Mouse (Mus musculus): ENCODE results near the gene Fasn.
"Not testable (repeated sequence)": the region's sequence is repeated elsewhere in the genome, so short reads cannot be mapped to it uniquely, and the experiment has no call there.

Fasn gene

GRCm38 (mm10) chr11:120823956-120824786 lies at the start of gene Fasn:
Fasn (minus strand) TSS chr11:120824547.
- DNase-seq (ENCODE audit: low read depth in 2 of 2, low spot score in 2 of 2) = peak; percentile 90 to 92

- no peak for DNase-seq (ENCODE audit: low read depth in 2 of 2, low spot score in 2 of 2)
These were observed 48.9 kb upstream of the Fasn start for GRCm38 (mm10) chr11:120873206-120873605.

- no peak for DNase-seq (ENCODE audit: low read depth in 2 of 2, low spot score in 2 of 2)
These were observed 47.2 kb upstream of the Fasn start for GRCm38 (mm10) chr11:120871521-120871920.

- no peak for DNase-seq (ENCODE audit: low read depth in 2 of 2, low spot score in 2 of 2)
These were observed 41.5 kb upstream of the Fasn start for GRCm38 (mm10) chr11:120865816-120866215.

- no peak for DNase-seq (ENCODE audit: low read depth in 2 of 2, low spot score in 2 of 2)
These were observed 38.5 kb upstream of the Fasn start for GRCm38 (mm10) chr11:120862819-120863218.

- not testable (repeated sequence) for DNase-seq (ENCODE audit: low read depth in 2 of 2, low spot score in 2 of 2)
These were observed 31.6 kb upstream of the Fasn start for GRCm38 (mm10) chr11:120855938-120856337.

GRCm38 (mm10) chr11:120853788-120854187 lies 29.4 kb upstream of the Fasn start:
- no peak for DNase-seq (ENCODE audit: low read depth in 2 of 2, low spot score in 2 of 2)

GRCm38 (mm10) chr11:120853158-120853557 lies 28.8 kb upstream of the Fasn start:
- no peak for DNase-seq (ENCODE audit: low read depth in 2 of 2, low spot score in 2 of 2)

GRCm38 (mm10) chr11:120852083-120852935 lies 28.0 kb upstream of the Fasn start:
- no peak for DNase-seq (ENCODE audit: low read depth in 2 of 2, low spot score in 2 of 2)

- DNase-seq (ENCODE audit: low read depth in 2 of 2, low spot score in 2 of 2) = no peak
These were observed 27.2 kb upstream of the Fasn start for GRCm38 (mm10) chr11:120851582-120851981.

- DNase-seq (ENCODE audit: low read depth in 2 of 2, low spot score in 2 of 2) = no peak
These were observed 26.8 kb upstream of the Fasn start for GRCm38 (mm10) chr11:120851132-120851531.

- DNase-seq (ENCODE audit: low read depth in 2 of 2, low spot score in 2 of 2) = no peak
These were observed 26.1 kb upstream of the Fasn start for GRCm38 (mm10) chr11:120850331-120851030.

GRCm38 (mm10) chr11:120846725-120847475 lies 22.6 kb upstream of the Fasn start:
- DNase-seq (ENCODE audit: low read depth in 2 of 2, low spot score in 2 of 2) = no peak

- DNase-seq (ENCODE audit: low read depth in 2 of 2, low spot score in 2 of 2) = no peak
These were observed 20.0 kb upstream of the Fasn start for GRCm38 (mm10) chr11:120844329-120844728.

GRCm38 (mm10) chr11:120833555-120834280 lies 9.4 kb upstream of the Fasn start:
- no peak for DNase-seq (ENCODE audit: low read depth in 2 of 2, low spot score in 2 of 2)

- DNase-seq (ENCODE audit: low read depth in 2 of 2, low spot score in 2 of 2) = not testable (repeated sequence)
These were observed 8.6 kb upstream of the Fasn start for GRCm38 (mm10) chr11:120832962-120833361.

GRCm38 (mm10) chr11:120831659-120832440 lies 7.5 kb upstream of the Fasn start:
- no peak for DNase-seq (ENCODE audit: low read depth in 2 of 2, low spot score in 2 of 2)

GRCm38 (mm10) chr11:120830686-120831085 lies 6.3 kb upstream of the Fasn start:
- no peak for DNase-seq (ENCODE audit: low read depth in 2 of 2, low spot score in 2 of 2)
